Mouse (Mus musculus) limb, embryonic 12.5 days (tissue): Measurements from ENCODE around the gene Lrrc73. TPM values are rescaled to one million over a fixed set of nuclear protein-coding genes. Genes with fewer than 3 reads are reported as not detected.
A peak's percentile ranks its signal among the peaks of the same experiment; 100 is the strongest.

Experiments used
- ATAC-seq: fragments of 200-750 bp; cut with Nextera tagmentation; 2 replicates; pipeline ENCODE4 v1.8.0; 2017; ENCODE audit warnings: low read depth, moderate TSS enrichment; ENCODE audit not compliant: insufficient number of reproducible peaks, insufficient read depth, low FRiP score, low TSS enrichment
- H3K27ac ChIP-seq: fragments of 300-500 bp; sonication (generic); 2 replicates; pipeline ENCODE4 v1.5.1; 2016; ENCODE audit warnings: mild to moderate bottlenecking, moderate library complexity
- H3K27me3 ChIP-seq: fragments of 300-500 bp; sonication (generic); 2 replicates; pipeline ENCODE4 v1.6.1; 2016; ENCODE audit warnings: mild to moderate bottlenecking, moderate library complexity
- H3K36me3 ChIP-seq: fragments of 300-500 bp; sonication (generic); 2 replicates; pipeline ENCODE4 v1.6.1; 2016; ENCODE audit warnings: mild to moderate bottlenecking, moderate library complexity
- H3K4me1 ChIP-seq: fragments of 300-500 bp; sonication (generic); replicated peaks from 2 replicates; pipeline ENCODE4 v1.6.1; 2016
- H3K4me2 ChIP-seq: fragments of 300-500 bp; sonication (generic); 2 replicates; pipeline ENCODE4 v1.6.1; 2016; ENCODE audit warnings: mild to moderate bottlenecking, moderate library complexity
- H3K4me3 ChIP-seq: fragments of 300-500 bp; sonication (generic); replicated peaks from 2 replicates; pipeline ENCODE4 v1.5.1; 2016; ENCODE audit warnings: mild to moderate bottlenecking
- H3K9ac ChIP-seq: fragments of 300-500 bp; sonication (generic); replicated peaks from 2 replicates; pipeline ENCODE4 v1.6.1; 2016; ENCODE audit warnings: mild to moderate bottlenecking, moderate library complexity
- H3K9me3 ChIP-seq: fragments of 300-500 bp; sonication (generic); 2 replicates; pipeline ENCODE4 v1.6.1; 2016; ENCODE audit warnings: mild to moderate bottlenecking, moderate library complexity
- WGBS: fragments of 180-500 bp; shearing (Covaris S2); methylation state at CpG from one replicate; pipeline ENCODE4 v1.1.7; 2016; 5-methylcytosine and 5-hydroxymethylcytosine counted together
- polyA plus RNA-seq: library from polyadenylated mRNA; unstranded; fragments of >200 nt; fragmentation: Nextera tagmentation; extraction: Ambion mirVana; gene quantifications from 2 replicates; pipeline ENCODE4 v1.2.1, GENCODE M21; 2016

Gene Lrrc73
- polyA plus RNA-seq, 1 experiment from 2014 or later = 0.60 TPM

GRCm38 (mm10) chr17:46262201-46262694 is 8.9 kb downstream of the Lrrc73 start:
- no peaks in the 10 kb centered on the region for H3K9me3 ChIP-seq
- WGBS = 97% methylated on average over 5 of the region's 5 CpGs
- H3K36me3 ChIP-seq = peaks cover 98% of the 10 kb centered on the region

DNA sequence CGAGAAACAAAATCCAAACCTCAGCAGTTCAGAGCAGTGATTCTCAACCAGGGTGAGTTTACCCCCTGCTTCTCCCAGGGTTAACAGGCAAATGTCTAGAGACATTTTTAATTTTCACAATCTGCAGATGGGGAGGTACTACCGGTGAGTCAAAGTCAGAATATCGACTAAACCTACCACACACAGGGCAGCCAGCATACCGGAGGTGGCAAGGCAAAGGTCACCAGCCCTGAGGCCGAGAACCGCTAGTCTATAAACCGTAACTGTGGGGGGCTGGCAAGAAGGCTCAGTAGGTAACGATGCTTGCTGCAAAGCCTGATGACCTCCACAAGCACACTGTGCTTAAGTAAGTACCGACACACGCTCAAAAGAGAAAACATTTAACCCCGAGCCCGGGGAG is 12.2 kb downstream of the Lrrc73 start:
- ATAC-seq = no peak
- H3K27ac ChIP-seq = no peak overlapping the region
- no peak overlapping the region for H3K4me2 ChIP-seq
- no peak overlapping the region for H3K4me3 ChIP-seq
- H3K27me3 ChIP-seq = no peaks in the 10 kb centered on the region
- H3K9me3 ChIP-seq = no peaks in the 10 kb centered on the region
- H3K4me1 ChIP-seq = peaks cover 4% of the 10 kb centered on the region; the same call in 1 of the 2 replicates
- no peak overlapping the region; the same call in 1 of the 2 replicates for H3K9ac ChIP-seq
- 69% methylated on average over 12 of the region's 12 CpGs for WGBS
- peaks cover 86% of the 10 kb centered on the region for H3K36me3 ChIP-seq

More at GRCm38 (mm10) chr17:46262201-46262694, 8.9 kb downstream of the Lrrc73 start:
- Histone ChIP-seq H3K27me3 (no peaks in the 10 kb centered on the region), H3K4me3 (no peak overlapping the region), H3K4me1 (peaks cover 4% of the 10 kb centered on the region; the same call in 1 of the 2 replicates), H3K9ac (no peak overlapping the region), H3K4me2 (no peak overlapping the region), H3K27ac (no peak overlapping the region)
- ATAC-seq = no peak

- peaks cover 86% of the 10 kb centered on the region for H3K36me3 ChIP-seq
- peaks cover 4% of the 10 kb centered on the region; the same call in 1 of the 2 replicates for H3K4me1 ChIP-seq
- H3K27ac ChIP-seq = peak overlapping the region; percentile 53
- no peaks in the 10 kb centered on the region for H3K27me3 ChIP-seq
- H3K4me3 ChIP-seq = no peak overlapping the region
- ATAC-seq = peak; percentile 43; the same call in 1 of the 2 replicates
- no peak overlapping the region; the same call in 1 of the 2 replicates for H3K9ac ChIP-seq
- no peak overlapping the region for H3K4me2 ChIP-seq
- WGBS = 23% methylated on average over 14 of the region's 14 CpGs
- no peaks in the 10 kb centered on the region for H3K9me3 ChIP-seq
These were observed 12.7 kb downstream of the Lrrc73 start for GRCm38 (mm10) chr17:46265918-46266618.

DNA sequence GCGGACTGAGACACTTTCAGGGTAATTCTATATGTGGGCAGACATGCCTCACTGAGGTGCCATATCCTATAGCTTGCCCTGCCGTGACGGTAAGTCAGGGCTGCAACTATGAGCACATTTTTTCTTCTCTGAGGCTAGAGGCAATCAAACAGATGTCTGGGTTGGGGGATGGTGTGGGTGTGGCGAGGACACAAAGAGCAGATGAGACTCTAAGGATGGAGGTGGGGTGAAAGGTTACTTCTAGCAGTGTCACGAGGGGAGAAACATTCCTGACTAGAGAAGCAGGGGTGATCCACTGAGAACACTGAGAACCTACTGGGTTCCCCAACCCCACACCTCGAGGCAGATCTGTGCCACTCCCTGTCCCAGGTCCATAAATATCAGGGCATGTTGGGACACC is 13.7 kb downstream of the Lrrc73 start:
- Histone ChIP-seq H3K36me3 (peaks cover 86% of the 10 kb centered on the region), H3K9me3 (no peaks in the 10 kb centered on the region), H3K4me3 (no peak overlapping the region), H3K4me1 (peaks cover 4% of the 10 kb centered on the region; the same call in 1 of the 2 replicates), H3K27ac (peak overlapping the region; percentile 53), H3K27me3 (no peaks in the 10 kb centered on the region), H3K4me2 (no peak overlapping the region), H3K9ac (no peak overlapping the region)
- ATAC-seq = no peak
- WGBS = 59% methylated on average over 6 of the region's 6 CpGs

- Histone ChIP-seq H3K9ac (no peak overlapping the region), H3K27ac (0 out of 2 replicates have a peak overlapping the region, but pooled peaks have one; percentile 53), H3K27me3 (no peaks in the 10 kb centered on the region), H3K4me3 (no peak overlapping the region), H3K9me3 (no peaks in the 10 kb centered on the region), H3K36me3 (peaks cover 85% of the 10 kb centered on the region), H3K4me1 (peaks cover 5% of the 10 kb centered on the region; the same call in 1 of the 2 replicates), H3K4me2 (no peak overlapping the region)
- 77% methylated on average over 7 of the region's 7 CpGs for WGBS
- no peak for ATAC-seq
These were observed 14.2 kb downstream of the Lrrc73 start for GRCm38 (mm10) chr17:46267511-46267910.

GRCm38 (mm10) chr17:46268026-46268720 is 14.8 kb downstream of the Lrrc73 start:
- 74% methylated on average over 10 of the region's 10 CpGs for WGBS
- H3K4me1 ChIP-seq = peaks cover 7% of the 10 kb centered on the region; the same call in 1 of the 2 replicates
- peaks cover 85% of the 10 kb centered on the region for H3K36me3 ChIP-seq

GRCm38 (mm10) chr17:46269771-46270534 is 16.6 kb downstream of the Lrrc73 start:
- peaks cover 83% of the 10 kb centered on the region for H3K36me3 ChIP-seq
- no peak overlapping the region for H3K27ac ChIP-seq
- ATAC-seq = no peak
- 87% methylated on average over 19 of the region's 19 CpGs for WGBS
- H3K9ac ChIP-seq = 0 out of 2 replicates have a peak overlapping the region, but pooled peaks have one; percentile 9
- H3K27me3 ChIP-seq = no peaks in the 10 kb centered on the region
- no peak overlapping the region for H3K4me2 ChIP-seq
- H3K9me3 ChIP-seq = no peaks in the 10 kb centered on the region
- H3K4me1 ChIP-seq = peaks cover 14% of the 10 kb centered on the region
- no peak overlapping the region for H3K4me3 ChIP-seq

More at GRCm38 (mm10) chr17:46268026-46268720, 14.8 kb downstream of the Lrrc73 start:
- no peak overlapping the region for H3K9ac ChIP-seq
- H3K27ac ChIP-seq = peak overlapping the region; percentile 46; the same call in 1 of the 2 replicates
- H3K9me3 ChIP-seq = no peaks in the 10 kb centered on the region
- no peak for ATAC-seq
- no peaks in the 10 kb centered on the region for H3K27me3 ChIP-seq
- H3K4me2 ChIP-seq = no peak overlapping the region
- H3K4me3 ChIP-seq = no peak overlapping the region

- 95% methylated on average over 2 of the region's 2 CpGs for WGBS
- no peaks in the 10 kb centered on the region for H3K9me3 ChIP-seq
- H3K36me3 ChIP-seq = peaks cover 76% of the 10 kb centered on the region
- H3K27me3 ChIP-seq = no peaks in the 10 kb centered on the region
- no peak overlapping the region for H3K4me2 ChIP-seq
- ATAC-seq = no peak
- peaks cover 11% of the 10 kb centered on the region; the same call in 1 of the 2 replicates for H3K4me1 ChIP-seq
- no peak overlapping the region for H3K27ac ChIP-seq
- H3K4me3 ChIP-seq = no peak overlapping the region
- no peak overlapping the region for H3K9ac ChIP-seq
These were observed 18.7 kb downstream of the Lrrc73 start for GRCm38 (mm10) chr17:46272058-46272457.

DNA sequence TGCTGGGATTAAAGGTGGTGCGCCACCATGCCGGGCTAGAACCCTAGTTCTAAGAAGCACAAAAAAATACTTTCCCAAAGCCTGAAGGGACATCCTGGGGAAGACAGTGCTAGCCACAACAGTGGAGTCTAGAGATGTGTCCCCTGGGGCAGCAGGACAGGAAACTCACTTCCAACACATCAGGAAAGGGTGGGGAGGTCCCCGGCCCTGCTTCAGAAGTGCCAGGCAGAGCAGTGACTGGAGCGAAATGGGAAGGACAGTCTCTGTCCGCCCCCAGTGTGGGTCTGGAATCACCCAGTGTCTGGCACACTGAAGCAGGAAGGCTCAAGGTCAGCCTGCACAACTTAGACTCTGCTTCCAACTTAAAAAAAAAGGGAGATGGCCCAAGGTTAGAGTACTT is 19.3 kb downstream of the Lrrc73 start:
- Histone ChIP-seq H3K4me1 (peaks cover 17% of the 10 kb centered on the region), H3K27ac (no peak overlapping the region), H3K9me3 (no peaks in the 10 kb centered on the region), H3K27me3 (no peaks in the 10 kb centered on the region), H3K9ac (no peak overlapping the region), H3K4me2 (no peak overlapping the region), H3K36me3 (peaks cover 76% of the 10 kb centered on the region), H3K4me3 (no peak overlapping the region)
- no peak for ATAC-seq
- 89% methylated on average over 5 of the region's 5 CpGs for WGBS

DNA sequence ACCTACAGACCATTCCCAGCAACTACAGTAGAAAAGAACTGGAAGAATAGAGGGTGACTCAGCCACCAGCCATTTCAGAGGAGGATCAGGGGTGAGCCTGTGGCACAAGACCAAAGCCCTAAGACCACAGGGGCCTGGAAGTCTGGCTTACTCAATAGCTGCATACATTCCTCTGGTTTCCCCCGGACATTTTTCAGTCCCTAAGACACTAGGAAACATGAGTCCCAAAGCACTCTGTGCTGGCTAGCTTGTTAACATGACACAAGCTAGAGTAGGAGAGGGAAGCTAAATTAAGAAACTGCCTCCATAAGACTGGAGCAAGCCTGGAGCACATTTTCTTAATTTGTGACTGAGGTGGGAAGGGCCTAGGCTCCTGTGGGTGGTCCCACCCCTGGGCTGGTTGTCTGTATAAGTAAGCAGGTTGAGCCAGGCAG is 20.5 kb downstream of the Lrrc73 start:
- peaks cover 85% of the 10 kb centered on the region for H3K36me3 ChIP-seq
- ATAC-seq = no peak
- H3K4me1 ChIP-seq = peaks cover 28% of the 10 kb centered on the region
- H3K27ac ChIP-seq = peak overlapping the region; percentile 24; the same call in 1 of the 2 replicates
- H3K9ac ChIP-seq = no peak overlapping the region
- H3K4me2 ChIP-seq = no peak overlapping the region
- 61% methylated on average over 1 of the region's 1 CpGs for WGBS
- H3K4me3 ChIP-seq = no peak overlapping the region
- H3K9me3 ChIP-seq = no peaks in the 10 kb centered on the region
- H3K27me3 ChIP-seq = no peaks in the 10 kb centered on the region
